Mouse (Mus musculus) E14TG2a.4 (cell line): ENCODE measurements around the gene Cdk19.

Source experiments
- H3K27me3 ChIP-seq: 2 replicates; pipeline ENCODE4 v1.6.1; 2014; ENCODE audit warnings: low read length, control low read depth; ENCODE audit not compliant: insufficient read depth
- H3K36me3 ChIP-seq: 2 replicates; pipeline ENCODE4 v1.6.1; 2014; ENCODE audit warnings: low read length, control low read depth; ENCODE audit not compliant: insufficient read depth
- H3K4me1 ChIP-seq: replicated peaks from 2 replicates; pipeline ENCODE4 v1.6.1; 2014; ENCODE audit warnings: low read depth, low read length, control low read depth
- H3K4me3 ChIP-seq: replicated peaks from 2 replicates; pipeline ENCODE4 v1.5.1; 2014; ENCODE audit warnings: mild to moderate bottlenecking, low read length
- H3K9me3 ChIP-seq: 2 replicates; pipeline ENCODE4 v1.6.1; 2014; ENCODE audit warnings: low read length, control low read depth
- CTCF ChIP-seq: conservative IDR thresholded peaks from 2 replicates; pipeline ENCODE4 v1.5.1; 2014; ENCODE audit warnings: low read length
- NANOG ChIP-seq: IDR thresholded peaks from 2 replicates; pipeline ENCODE4 v1.6.1; 2014; ENCODE audit warnings: borderline replicate concordance, low read length, mixed read lengths
- POU5F1 ChIP-seq: IDR thresholded peaks from 2 replicates; pipeline ENCODE4 v1.6.1; 2014; ENCODE audit warnings: low read length, borderline replicate concordance

Cdk19 gene

GRCm38 (mm10) chr10:40346776-40347403 lies 7.5 kb downstream of the Cdk19 start:
- H3K36me3 ChIP-seq = 0 out of 2 replicates have a peak, but pooled peaks cover 3% of the 10 kb centered on the region
- H3K4me1 ChIP-seq = peaks cover 27% of the 10 kb centered on the region
- no peak for TF ChIP-seq NANOG
- TF ChIP-seq CTCF = no peak
- TF ChIP-seq POU5F1 = no peak
- no peaks in the 10 kb centered on the region for H3K27me3 ChIP-seq
- no peak overlapping the region for H3K4me3 ChIP-seq
- H3K9me3 ChIP-seq = no peaks in the 10 kb centered on the region

- no peaks in the 10 kb centered on the region for H3K9me3 ChIP-seq
- no peak for TF ChIP-seq POU5F1
- no peak for TF ChIP-seq NANOG
- no peak for TF ChIP-seq CTCF
- H3K4me3 ChIP-seq = peak overlapping the region; percentile 99
- H3K36me3 ChIP-seq = 0 out of 2 replicates have a peak, but pooled peaks cover 3% of the 10 kb centered on the region
- peaks cover 28% of the 10 kb centered on the region for H3K4me1 ChIP-seq
- no peaks in the 10 kb centered on the region for H3K27me3 ChIP-seq
Observed at GRCm38 (mm10) chr10:40347461-40347954, 8.1 kb downstream of the Cdk19 start.

- Histone ChIP-seq H3K4me1 (peaks cover 35% of the 10 kb centered on the region), H3K9me3 (no peaks in the 10 kb centered on the region), H3K36me3 (0 out of 2 replicates have a peak, but pooled peaks cover 3% of the 10 kb centered on the region), H3K4me3 (peak overlapping the region; percentile 99), H3K27me3 (no peaks in the 10 kb centered on the region)
- no peak for TF ChIP-seq POU5F1
- no peak for TF ChIP-seq NANOG
- TF ChIP-seq CTCF = no peak
Observed at GRCm38 (mm10) chr10:40348566-40349536, 9.5 kb downstream of the Cdk19 start.

GRCm38 (mm10) chr10:40349631-40350177 lies 10.3 kb downstream of the Cdk19 start:
- TF ChIP-seq POU5F1 (no peak), NANOG (no peak), CTCF (no peak)
- Histone ChIP-seq H3K27me3 (no peaks in the 10 kb centered on the region), H3K9me3 (no peaks in the 10 kb centered on the region), H3K36me3 (0 out of 2 replicates have a peak, but pooled peaks cover 3% of the 10 kb centered on the region), H3K4me3 (peak overlapping the region; percentile 99), H3K4me1 (peaks cover 43% of the 10 kb centered on the region)

DNA sequence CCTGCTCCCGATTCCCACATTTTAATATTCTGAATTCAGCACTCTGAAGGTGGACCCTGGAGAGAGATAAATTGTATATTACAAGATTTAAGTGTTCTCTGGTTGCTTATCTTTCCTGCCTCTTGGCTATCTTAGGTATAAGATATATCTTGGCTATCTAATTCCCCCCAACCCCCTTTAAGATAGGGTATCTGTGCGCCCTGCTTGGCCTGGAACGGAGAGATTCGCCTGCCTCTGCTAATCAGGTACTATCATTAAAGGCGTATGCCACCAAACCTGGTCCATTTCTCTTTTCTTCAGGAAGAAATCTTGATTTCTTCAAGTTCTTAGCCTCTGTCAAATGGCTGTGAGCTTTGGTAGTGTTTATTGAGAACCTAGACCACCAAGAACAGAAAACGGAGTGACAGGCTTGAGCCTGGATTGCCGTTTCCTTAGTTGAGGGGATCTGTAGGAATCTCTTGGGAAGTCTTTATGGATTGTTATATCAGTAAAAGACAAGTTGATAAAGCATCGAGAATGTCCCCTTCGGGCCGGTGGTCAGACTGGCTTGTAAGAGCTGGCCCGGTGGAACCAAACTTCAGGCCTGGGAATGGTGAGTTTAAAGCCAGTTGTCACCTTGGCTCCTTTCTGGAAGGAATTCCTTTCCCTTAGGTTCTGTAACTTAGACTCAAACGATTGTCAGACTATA lies 11.0 kb downstream of the Cdk19 start:
- H3K9me3 ChIP-seq = no peaks in the 10 kb centered on the region
- peaks cover 50% of the 10 kb centered on the region for H3K4me1 ChIP-seq
- H3K36me3 ChIP-seq = peaks cover 8% of the 10 kb centered on the region
- peak overlapping the region; percentile 99 for H3K4me3 ChIP-seq
- TF ChIP-seq NANOG = no peak
- TF ChIP-seq CTCF = no peak
- no peak for TF ChIP-seq POU5F1
- no peaks in the 10 kb centered on the region for H3K27me3 ChIP-seq

DNA sequence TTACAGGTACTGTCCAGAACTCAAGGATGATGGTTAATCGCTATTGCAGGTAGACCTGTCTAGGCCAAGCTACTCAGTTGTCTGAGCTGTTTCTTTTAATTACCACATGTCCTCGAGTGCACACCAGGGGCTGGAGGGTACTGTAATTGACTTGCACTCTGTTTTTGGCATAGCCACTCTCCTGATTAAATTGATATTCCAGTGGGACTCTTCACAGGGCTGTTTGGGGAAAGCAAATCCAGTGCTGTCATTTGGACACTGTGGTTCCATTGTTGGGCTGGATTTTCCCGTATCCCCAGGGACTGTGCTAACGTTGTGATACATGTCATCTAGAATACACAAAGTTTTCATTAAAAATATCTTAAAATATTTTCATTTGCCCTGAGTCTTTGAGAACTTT lies 11.8 kb downstream of the Cdk19 start:
- no peak for TF ChIP-seq NANOG
- TF ChIP-seq POU5F1 = no peak
- TF ChIP-seq CTCF = no peak
- peak overlapping the region; percentile 99; the same call in 1 of the 2 replicates for H3K4me3 ChIP-seq
- peaks cover 8% of the 10 kb centered on the region for H3K36me3 ChIP-seq
- peaks cover 57% of the 10 kb centered on the region for H3K4me1 ChIP-seq
- H3K27me3 ChIP-seq = no peaks in the 10 kb centered on the region
- no peaks in the 10 kb centered on the region for H3K9me3 ChIP-seq

DNA sequence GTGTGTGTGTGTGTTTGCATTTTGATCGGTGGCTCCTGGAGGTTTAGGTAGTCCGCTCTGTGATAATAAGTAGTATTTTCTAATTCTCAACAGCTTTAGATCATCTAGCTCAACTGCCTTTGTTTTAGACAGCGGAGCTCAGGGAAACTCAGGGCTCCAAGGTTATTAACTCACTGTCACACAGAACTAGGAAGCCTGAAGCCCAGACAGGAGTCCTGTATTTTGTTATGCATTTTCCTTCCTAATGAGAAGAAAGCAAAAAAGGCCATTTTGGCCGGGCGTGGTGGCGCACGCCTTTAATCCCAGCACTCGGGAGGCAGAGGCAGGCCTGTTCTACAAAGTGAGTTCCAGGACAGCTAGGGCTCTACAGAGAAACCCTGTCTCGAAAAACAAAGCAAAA lies 14.7 kb downstream of the Cdk19 start:
- no peaks in the 10 kb centered on the region for H3K27me3 ChIP-seq
- peaks cover 8% of the 10 kb centered on the region for H3K36me3 ChIP-seq
- peaks cover 66% of the 10 kb centered on the region for H3K4me1 ChIP-seq
- TF ChIP-seq POU5F1 (no peak), CTCF (no peak), NANOG (no peak)
- peak overlapping the region; percentile 24 for H3K4me3 ChIP-seq
- no peaks in the 10 kb centered on the region for H3K9me3 ChIP-seq
